Mouse (Mus musculus) testis, adult 2 months (tissue): ENCODE results near the gene Iqcc.

Experiments used
- CTCF ChIP-seq: fragments of 200-500 bp; IDR thresholded peaks from 2 replicates; pipeline ENCODE4 v1.5.1; 2012; ENCODE audit warnings: low read depth, mild to moderate bottlenecking, inconsistent platforms, low read length, moderate library complexity; ENCODE audit not compliant: control insufficient read depth, insufficient read depth, insufficient replicate concordance
- POLR2A ChIP-seq: fragments of 200-500 bp; IDR thresholded peaks from 2 replicates; pipeline ENCODE4 v1.6.1; 2012; ENCODE audit warnings: low read depth, mild to moderate bottlenecking, inconsistent platforms, low read length, moderate library complexity; ENCODE audit not compliant: control insufficient read depth

DNA sequence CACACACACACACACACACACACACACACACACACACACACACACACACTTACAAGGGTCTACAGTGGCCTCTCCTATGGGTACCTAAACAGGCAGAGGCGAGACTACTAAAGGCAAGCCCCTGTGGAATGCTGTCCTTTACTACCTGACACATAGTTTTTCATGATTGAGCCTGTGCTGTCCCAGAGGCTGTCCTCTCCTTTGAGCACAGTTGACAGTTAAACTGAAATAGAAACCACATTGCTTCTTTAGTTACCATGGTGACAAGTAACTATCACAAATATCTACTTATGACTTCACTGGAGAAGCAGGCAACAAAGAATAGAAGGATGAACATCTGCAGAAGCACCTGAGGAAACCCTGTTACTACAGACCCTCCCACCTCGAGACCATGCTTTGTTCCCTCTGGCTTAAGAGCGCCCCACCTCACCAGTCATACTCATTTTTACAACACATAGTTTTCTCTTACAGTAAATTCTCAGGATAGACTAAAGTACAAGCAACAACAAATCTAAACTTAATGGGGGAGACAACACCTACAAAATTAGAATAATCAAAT, 43.4 kb upstream of the Iqcc start:
- TF ChIP-seq CTCF (no peak), POLR2A (0 out of 2 replicates have a peak, but pooled peaks have one; percentile 22)
